Mouse (Mus musculus) intestine, postnatal 0 days (tissue): ENCODE results near the gene Pnrc2. TPM values are rescaled to one million over a fixed set of nuclear protein-coding genes. Genes with fewer than 3 reads are reported as not detected.

Experiments
- ATAC-seq: fragments of 200-750 bp; cut with Nextera tagmentation; 2 replicates; pipeline ENCODE4 v1.8.0; 2017; ENCODE audit warnings: mild to moderate bottlenecking, moderate TSS enrichment, moderate library complexity
- H3K27ac ChIP-seq: fragments of 300-500 bp; sonication (generic); 2 replicates; pipeline ENCODE4 v1.5.1; 2014; ENCODE audit warnings: mild to moderate bottlenecking, low read depth, low read length, moderate library complexity
- H3K27me3 ChIP-seq: fragments of 300-500 bp; sonication (generic); replicated peaks from 2 replicates; pipeline ENCODE4 v1.6.1; 2014; ENCODE audit warnings: low read length, mixed read lengths; ENCODE audit not compliant: control insufficient read depth, insufficient read depth
- H3K36me3 ChIP-seq: fragments of 300-500 bp; sonication (generic); 2 replicates; pipeline ENCODE4 v1.6.1; 2014; ENCODE audit warnings: mild to moderate bottlenecking, moderate library complexity; ENCODE audit not compliant: control insufficient read depth, insufficient read depth
- H3K4me1 ChIP-seq: fragments of 300-500 bp; sonication (generic); replicated peaks from 2 replicates; pipeline ENCODE4 v1.6.1; 2014; ENCODE audit warnings: antibody characterized with exemption, low read length, mixed read lengths; ENCODE audit not compliant: control insufficient read depth, insufficient read depth
- H3K4me2 ChIP-seq: fragments of 300-500 bp; sonication (generic); replicated peaks from 2 replicates; pipeline ENCODE4 v1.6.1; 2014; ENCODE audit warnings: low read depth, mild to moderate bottlenecking, moderate library complexity
- H3K4me3 ChIP-seq: fragments of 300-500 bp; sonication (generic); 2 replicates; pipeline ENCODE4 v1.5.1; 2014; ENCODE audit warnings: low read depth, low read length
- H3K9ac ChIP-seq: fragments of 300-500 bp; sonication (generic); 2 replicates; pipeline ENCODE4 v1.6.1; 2014; ENCODE audit warnings: mild to moderate bottlenecking, low read depth, low read length
- H3K9me3 ChIP-seq: fragments of 300-500 bp; sonication (generic); 2 replicates; pipeline ENCODE4 v1.6.1; 2016; ENCODE audit warnings: mixed run types; ENCODE audit not compliant: control insufficient read depth
- CTCF ChIP-seq: sonication (generic); IDR thresholded peaks from 2 replicates; pipeline ENCODE4 v1.5.1; 2016; ENCODE audit warnings: low read depth, mild to moderate bottlenecking, control low read depth, antibody characterized with exemption, moderate library complexity
- WGBS: fragments of 180-500 bp; shearing (Covaris S2); extraction: QIAGEN DNeasy Blood & Tissue Kit; methylation state at CpG from one replicate; pipeline ENCODE4 v1.1.7; 2014; 5-methylcytosine and 5-hydroxymethylcytosine counted together
- polyA plus RNA-seq: library from polyadenylated mRNA; unstranded; fragments of >200 nt; fragmentation: Nextera tagmentation; extraction: Ambion mirVana; gene quantifications from 2 replicates; pipeline ENCODE4 v1.2.1, GENCODE M21; 2015

Pnrc2 gene
- polyA plus RNA-seq, 1 experiment from 2014 or later, result 114 TPM

DNA sequence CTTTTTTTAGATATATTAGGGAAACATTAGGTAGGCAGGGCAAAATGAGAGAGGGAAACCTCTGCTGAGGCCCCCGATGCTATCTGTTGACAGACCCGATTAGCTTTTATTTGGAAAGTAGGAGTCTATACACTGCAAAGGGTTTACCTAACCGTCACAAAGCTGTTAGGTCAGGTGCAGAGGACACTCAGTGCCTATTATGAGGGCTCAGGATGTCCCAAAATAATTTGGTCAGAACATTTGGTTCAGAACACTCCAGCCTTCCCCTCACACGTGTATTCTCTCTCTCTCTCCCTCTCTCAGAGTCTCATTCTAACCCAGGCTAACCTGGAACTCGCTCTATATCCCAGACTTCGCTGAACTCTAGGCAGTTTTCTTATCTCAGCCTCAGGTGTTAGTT lies 8.4 kb upstream of the Pnrc2 start:
- Histone ChIP-seq H3K27me3 (no peaks in the 10 kb centered on the region), H3K4me3 (no peak overlapping the region), H3K4me1 (no peaks in the 10 kb centered on the region), H3K4me2 (no peak overlapping the region), H3K27ac (no peak overlapping the region), H3K9ac (no peak overlapping the region), H3K9me3 (no peaks in the 10 kb centered on the region), H3K36me3 (no peaks in the 10 kb centered on the region)
- WGBS, result 67% methylated on average over 6 of the region's 6 CpGs
- TF ChIP-seq CTCF, result no peak
- no peak for ATAC-seq

- ATAC-seq, result no peak
These were observed 6.9 kb upstream of the Pnrc2 start for GRCm38 (mm10) chr4:135880576-135880975.

GRCm38 (mm10) chr4:135880018-135880417 lies 6.4 kb upstream of the Pnrc2 start:
- WGBS, result 97% methylated on average over 6 of the region's 6 CpGs
- Histone ChIP-seq H3K4me3 (no peak overlapping the region), H3K4me2 (no peak overlapping the region), H3K27ac (no peak overlapping the region), H3K9me3 (no peaks in the 10 kb centered on the region), H3K36me3 (no peaks in the 10 kb centered on the region), H3K27me3 (no peaks in the 10 kb centered on the region), H3K4me1 (peaks cover 3% of the 10 kb centered on the region; the same call in 1 of the 2 replicates), H3K9ac (no peak overlapping the region)
- no peak for TF ChIP-seq CTCF
- no peak for ATAC-seq

More at GRCm38 (mm10) chr4:135880576-135880975, 6.9 kb upstream of the Pnrc2 start:
- Histone ChIP-seq H3K9me3 (no peaks in the 10 kb centered on the region), H3K4me3 (no peak overlapping the region), H3K27me3 (no peaks in the 10 kb centered on the region), H3K4me2 (no peak overlapping the region), H3K9ac (no peak overlapping the region), H3K4me1 (0 out of 2 replicates have a peak, but pooled peaks cover 3% of the 10 kb centered on the region), H3K27ac (no peak overlapping the region), H3K36me3 (no peaks in the 10 kb centered on the region)
- 88% methylated on average over 10 of the region's 10 CpGs for WGBS
- TF ChIP-seq CTCF, result no peak

GRCm38 (mm10) chr4:135879021-135879420 lies 5.4 kb upstream of the Pnrc2 start:
- no peak for ATAC-seq
- WGBS, result 65% methylated on average over 6 of the region's 6 CpGs
- H3K27ac ChIP-seq, result no peak overlapping the region
- no peaks in the 10 kb centered on the region for H3K27me3 ChIP-seq
- no peaks in the 10 kb centered on the region for H3K9me3 ChIP-seq
- H3K4me3 ChIP-seq, result no peak overlapping the region
- H3K9ac ChIP-seq, result no peak overlapping the region
- H3K4me1 ChIP-seq, result peaks cover 10% of the 10 kb centered on the region
- no peaks in the 10 kb centered on the region for H3K36me3 ChIP-seq
- TF ChIP-seq CTCF, result no peak
- H3K4me2 ChIP-seq, result no peak overlapping the region

DNA sequence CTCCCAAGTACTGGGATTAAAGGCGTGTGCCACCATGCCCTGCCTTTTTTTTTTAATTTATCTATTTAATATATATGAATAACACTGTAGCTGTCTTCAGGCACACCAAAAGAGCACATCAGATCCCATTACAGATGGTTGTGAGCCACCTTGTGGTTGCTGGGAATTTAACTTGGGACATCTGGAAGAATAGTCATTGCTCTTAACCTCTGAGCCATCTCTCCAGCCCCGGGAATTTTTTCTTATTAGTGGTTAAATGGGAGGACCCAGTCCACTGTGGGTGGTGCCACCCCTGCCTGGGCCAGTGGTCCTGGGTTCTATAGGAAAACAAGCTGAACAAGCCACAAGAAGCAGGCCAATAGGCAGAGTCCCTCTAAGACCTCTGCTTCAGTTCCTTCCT lies 4.1 kb upstream of the Pnrc2 start:
- H3K4me1 ChIP-seq, result peaks cover 10% of the 10 kb centered on the region
- no peak for ATAC-seq
- WGBS, result 57% methylated on average over 2 of the region's 2 CpGs
- peak; percentile 64 for TF ChIP-seq CTCF
- no peak overlapping the region for H3K27ac ChIP-seq
- H3K4me3 ChIP-seq, result no peak overlapping the region
- no peak overlapping the region for H3K4me2 ChIP-seq
- no peak overlapping the region for H3K9ac ChIP-seq
- no peaks in the 10 kb centered on the region for H3K9me3 ChIP-seq
- H3K36me3 ChIP-seq, result no peaks in the 10 kb centered on the region
- H3K27me3 ChIP-seq, result no peaks in the 10 kb centered on the region

- peak overlapping the region; percentile 76 for H3K27ac ChIP-seq
- H3K4me3 ChIP-seq, result peak overlapping the region; percentile 21
- peak overlapping the region; percentile 58 for H3K4me2 ChIP-seq
- H3K9me3 ChIP-seq, result no peaks in the 10 kb centered on the region
- peaks cover 6% of the 10 kb centered on the region for H3K36me3 ChIP-seq
- no peaks in the 10 kb centered on the region for H3K27me3 ChIP-seq
- ATAC-seq, result no peak
- H3K4me1 ChIP-seq, result peaks cover 10% of the 10 kb centered on the region
- no peak for TF ChIP-seq CTCF
- under 1% methylated on average over 16 of the region's 16 CpGs for WGBS
- H3K9ac ChIP-seq, result no peak overlapping the region; the same call in 1 of the 2 replicates
These were observed 3.0 kb upstream of the Pnrc2 start for GRCm38 (mm10) chr4:135876583-135877020.
